Mouse (Mus musculus) hindbrain, embryonic 12.5 days (tissue): ENCODE results near the gene Ppp1r11. TPM values are rescaled to one million over a fixed set of nuclear protein-coding genes. Genes with fewer than 3 reads are reported as not detected.

Experiments
- ATAC-seq: fragments of 200-750 bp; cut with Nextera tagmentation; 2 replicates; pipeline ENCODE4 v1.8.0; 2017; ENCODE audit warnings: moderate TSS enrichment; ENCODE audit not compliant: low FRiP score
- H3K27ac ChIP-seq: fragments of 300-500 bp; sonication (generic); 2 replicates; pipeline ENCODE4 v1.5.1; 2016; ENCODE audit warnings: mild to moderate bottlenecking
- H3K27me3 ChIP-seq: fragments of 300-500 bp; sonication (generic); 2 replicates; pipeline ENCODE4 v1.6.1; 2016; ENCODE audit warnings: mild to moderate bottlenecking
- H3K36me3 ChIP-seq: fragments of 300-500 bp; sonication (generic); 2 replicates; pipeline ENCODE4 v1.6.1; 2016; ENCODE audit warnings: mild to moderate bottlenecking
- H3K4me1 ChIP-seq: fragments of 300-500 bp; sonication (generic); 2 replicates; pipeline ENCODE4 v1.6.1; 2016
- H3K4me2 ChIP-seq: fragments of 300-500 bp; sonication (generic); replicated peaks from 2 replicates; pipeline ENCODE4 v1.6.1; 2016; ENCODE audit warnings: mild to moderate bottlenecking
- H3K4me3 ChIP-seq: fragments of 300-500 bp; sonication (generic); 2 replicates; pipeline ENCODE4 v1.5.1; 2016; ENCODE audit warnings: mild to moderate bottlenecking
- H3K9ac ChIP-seq: fragments of 300-500 bp; sonication (generic); 2 replicates; pipeline ENCODE4 v1.6.1; 2016; ENCODE audit warnings: mild to moderate bottlenecking, moderate library complexity
- H3K9me3 ChIP-seq: fragments of 300-500 bp; sonication (generic); replicated peaks from 2 replicates; pipeline ENCODE4 v1.6.1; 2016; ENCODE audit warnings: mild to moderate bottlenecking
- WGBS: fragments of 180-500 bp; shearing (Covaris S2); methylation state at CpG from one replicate; pipeline ENCODE4 v1.1.7; 2016; 5-methylcytosine and 5-hydroxymethylcytosine counted together
- polyA plus RNA-seq: library from polyadenylated mRNA; unstranded; fragments of >200 nt; fragmentation: Nextera tagmentation; extraction: Ambion mirVana; gene quantifications from 2 replicates; pipeline ENCODE4 v1.2.1, GENCODE M21; 2016

Gene Ppp1r11
- polyA plus RNA-seq, 1 experiment from 2014 or later = 137 TPM

- H3K4me2 ChIP-seq = no peak overlapping the region
- no peak overlapping the region for H3K27ac ChIP-seq
- no peaks in the 10 kb centered on the region for H3K36me3 ChIP-seq
- no peak overlapping the region for H3K9ac ChIP-seq
- H3K4me1 ChIP-seq = no peaks in the 10 kb centered on the region
- no peak overlapping the region for H3K4me3 ChIP-seq
- WGBS = 90% methylated on average over 5 of the region's 5 CpGs
- ATAC-seq = no peak
- no peaks in the 10 kb centered on the region for H3K27me3 ChIP-seq
- H3K9me3 ChIP-seq = no peaks in the 10 kb centered on the region
These were observed 51.5 kb downstream of the Ppp1r11 start for GRCm38 (mm10) chr17:36900001-36900400.

- Histone ChIP-seq H3K36me3 (no peaks in the 10 kb centered on the region), H3K27me3 (no peaks in the 10 kb centered on the region), H3K9ac (no peak overlapping the region), H3K4me1 (no peaks in the 10 kb centered on the region), H3K27ac (no peak overlapping the region), H3K4me3 (no peak overlapping the region), H3K9me3 (no peaks in the 10 kb centered on the region), H3K4me2 (no peak overlapping the region)
- ATAC-seq = no peak
- WGBS = 91% methylated on average over 4 of the region's 4 CpGs
These were observed 52.2 kb downstream of the Ppp1r11 start for GRCm38 (mm10) chr17:36899376-36899775.

Other genes starting within 250 kb of the Ppp1r11 start
- gene H2-M10.5, start 178.8 kb downstream of the Ppp1r11 start, polyA plus RNA-seq = not detected in 2 replicates
- gene H2-M10.6, start 139.6 kb downstream of the Ppp1r11 start, polyA plus RNA-seq = not detected in 2 replicates
- gene Trim26, start 114.6 kb downstream of the Ppp1r11 start, polyA plus RNA-seq = 49.8 and 56.4 TPM in 2 replicates
- gene Trim15, start 84.5 kb downstream of the Ppp1r11 start, polyA plus RNA-seq = 0.37 and 0.42 TPM in 2 replicates
- 7.5 and 8.4 TPM in 2 replicates for gene Trim10, start 82.2 kb downstream of the Ppp1r11 start, polyA plus RNA-seq
- not detected in 2 replicates for gene Trim40, start 61.6 kb downstream of the Ppp1r11 start, polyA plus RNA-seq
- not detected in 2 replicates for gene Trim31, start 53.6 kb downstream of the Ppp1r11 start, polyA plus RNA-seq
- gene Rnf39, start 8.8 kb downstream of the Ppp1r11 start, polyA plus RNA-seq = 1.4 and 1.5 TPM in 2 replicates
- gene Znrd1, start 6.8 kb upstream of the Ppp1r11 start, polyA plus RNA-seq = 70.7 and 77.0 TPM in 2 replicates
- 5.0 and 6.6 TPM in 2 replicates for gene Znrd1as, start 6.9 kb upstream of the Ppp1r11 start, polyA plus RNA-seq
- 0.50 TPM in 1 of 2 replicates, not detected in the other for gene 2410137M14Rik, start 29.5 kb upstream of the Ppp1r11 start, polyA plus RNA-seq
- gene H2-M5, start 37.8 kb upstream of the Ppp1r11 start, polyA plus RNA-seq = 1.6 and 2.3 TPM in 2 replicates
- 208 and 223 TPM in 2 replicates for gene Zfp57, start 49.4 kb upstream of the Ppp1r11 start, polyA plus RNA-seq
- gene Mog, start 71.7 kb upstream of the Ppp1r11 start, polyA plus RNA-seq = 0.85 and 1.3 TPM in 2 replicates
- gene Gabbr1, start 94.2 kb upstream of the Ppp1r11 start, polyA plus RNA-seq = 41.8 and 42.1 TPM in 2 replicates
- gene Olfr90, start 136.8 kb upstream of the Ppp1r11 start, polyA plus RNA-seq = 0.18 TPM in 1 of 2 replicates, not detected in the other
- gene Olfr91, start 146.5 kb upstream of the Ppp1r11 start, polyA plus RNA-seq = 0.05 TPM in 1 of 2 replicates, not detected in the other
- gene Olfr92, start 168.3 kb upstream of the Ppp1r11 start, polyA plus RNA-seq = not detected in 2 replicates
- gene Olfr93, start 209.8 kb upstream of the Ppp1r11 start, polyA plus RNA-seq = not detected in 2 replicates
- not detected in 2 replicates for gene Ubd, start 242.2 kb upstream of the Ppp1r11 start, polyA plus RNA-seq
- gene Olfr94, start 249.3 kb upstream of the Ppp1r11 start, polyA plus RNA-seq = not detected in 2 replicates